Mouse (Mus musculus) intestine, postnatal 0 days (tissue): Measurements from ENCODE around the gene Ighmbp2. TPM values are rescaled to one million over a fixed set of nuclear protein-coding genes. Genes with fewer than 3 reads are reported as not detected.

Experiments
- ATAC-seq: fragments of 200-750 bp; cut with Nextera tagmentation; 2 replicates; pipeline ENCODE4 v1.8.0; 2017; ENCODE audit warnings: mild to moderate bottlenecking, moderate TSS enrichment, moderate library complexity
- H3K27ac ChIP-seq: fragments of 300-500 bp; sonication (generic); 2 replicates; pipeline ENCODE4 v1.5.1; 2014; ENCODE audit warnings: mild to moderate bottlenecking, low read depth, low read length, moderate library complexity
- H3K27me3 ChIP-seq: fragments of 300-500 bp; sonication (generic); replicated peaks from 2 replicates; pipeline ENCODE4 v1.6.1; 2014; ENCODE audit warnings: low read length, mixed read lengths; ENCODE audit not compliant: control insufficient read depth, insufficient read depth
- H3K36me3 ChIP-seq: fragments of 300-500 bp; sonication (generic); 2 replicates; pipeline ENCODE4 v1.6.1; 2014; ENCODE audit warnings: mild to moderate bottlenecking, moderate library complexity; ENCODE audit not compliant: control insufficient read depth, insufficient read depth
- H3K4me1 ChIP-seq: fragments of 300-500 bp; sonication (generic); replicated peaks from 2 replicates; pipeline ENCODE4 v1.6.1; 2014; ENCODE audit warnings: antibody characterized with exemption, low read length, mixed read lengths; ENCODE audit not compliant: control insufficient read depth, insufficient read depth
- H3K4me2 ChIP-seq: fragments of 300-500 bp; sonication (generic); replicated peaks from 2 replicates; pipeline ENCODE4 v1.6.1; 2014; ENCODE audit warnings: low read depth, mild to moderate bottlenecking, moderate library complexity
- H3K4me3 ChIP-seq: fragments of 300-500 bp; sonication (generic); 2 replicates; pipeline ENCODE4 v1.5.1; 2014; ENCODE audit warnings: low read depth, low read length
- H3K9ac ChIP-seq: fragments of 300-500 bp; sonication (generic); 2 replicates; pipeline ENCODE4 v1.6.1; 2014; ENCODE audit warnings: mild to moderate bottlenecking, low read depth, low read length
- H3K9me3 ChIP-seq: fragments of 300-500 bp; sonication (generic); 2 replicates; pipeline ENCODE4 v1.6.1; 2016; ENCODE audit warnings: mixed run types; ENCODE audit not compliant: control insufficient read depth
- CTCF ChIP-seq: sonication (generic); IDR thresholded peaks from 2 replicates; pipeline ENCODE4 v1.5.1; 2016; ENCODE audit warnings: low read depth, mild to moderate bottlenecking, control low read depth, antibody characterized with exemption, moderate library complexity
- WGBS: fragments of 180-500 bp; shearing (Covaris S2); extraction: QIAGEN DNeasy Blood & Tissue Kit; methylation state at CpG from one replicate; pipeline ENCODE4 v1.1.7; 2014; 5-methylcytosine and 5-hydroxymethylcytosine counted together
- polyA plus RNA-seq: library from polyadenylated mRNA; unstranded; fragments of >200 nt; fragmentation: Nextera tagmentation; extraction: Ambion mirVana; gene quantifications from 2 replicates; pipeline ENCODE4 v1.2.1, GENCODE M21; 2015

Ighmbp2 gene
- polyA plus RNA-seq = 3.2 and 3.7 TPM in 2 replicates

GRCm38 (mm10) chr19:3282572-3283467 lies at the start of gene Ighmbp2, which contains the start of gene Mrpl21:
TSS of gene Ighmbp2 (minus strand) at chr19:3283017.
TSS of gene Mrpl21 (plus strand) at chr19:3282901.
- WGBS = under 1% methylated on average over 49 of the region's 49 CpGs
- no peaks in the 10 kb centered on the region for H3K27me3 ChIP-seq
- peak within 1 kb of the TSS; percentile 88 for H3K4me2 ChIP-seq
- H3K9me3 ChIP-seq = no peaks in the 10 kb centered on the region
- peak within 1 kb of the TSS; percentile 95 for H3K4me3 ChIP-seq
- ATAC-seq = peak; percentile 89
- peaks cover 42% of the 10 kb centered on the region for H3K36me3 ChIP-seq
- H3K9ac ChIP-seq = peak within 1 kb of the TSS; percentile 84
- H3K27ac ChIP-seq = peak within 1 kb of the TSS; percentile 60
- TF ChIP-seq CTCF = peak; percentile 2; the same call in 1 of the 2 replicates
- H3K4me1 ChIP-seq = no peaks in the 10 kb centered on the region

GRCm38 (mm10) chr19:3326479-3327047 lies 43.7 kb upstream of the Ighmbp2 start:
- H3K27me3 ChIP-seq = no peaks in the 10 kb centered on the region
- no peak overlapping the region for H3K9ac ChIP-seq
- no peaks in the 10 kb centered on the region for H3K36me3 ChIP-seq
- 0 out of 2 replicates have a peak overlapping the region, but pooled peaks have one; percentile 92 for H3K27ac ChIP-seq
- H3K4me3 ChIP-seq = no peak overlapping the region; the same call in 1 of the 2 replicates
- WGBS = 72% methylated on average over 12 of the region's 12 CpGs
- H3K4me2 ChIP-seq = peak overlapping the region; percentile 94; the same call in 1 of the 2 replicates
- no peaks in the 10 kb centered on the region for H3K9me3 ChIP-seq
- no peak for ATAC-seq
- peaks cover 24% of the 10 kb centered on the region; the same call in 1 of the 2 replicates for H3K4me1 ChIP-seq
- TF ChIP-seq CTCF = no peak

- 28% methylated on average over 15 of the region's 15 CpGs for WGBS
- Histone ChIP-seq H3K4me1 (peaks cover 29% of the 10 kb centered on the region), H3K9me3 (no peaks in the 10 kb centered on the region), H3K4me2 (peak overlapping the region; percentile 94), H3K27me3 (no peaks in the 10 kb centered on the region), H3K27ac (peak overlapping the region; percentile 92), H3K4me3 (peak overlapping the region; percentile 83), H3K36me3 (no peaks in the 10 kb centered on the region), H3K9ac (peak overlapping the region; percentile 86)
- no peak for TF ChIP-seq CTCF
- ATAC-seq = no peak
Measured at GRCm38 (mm10) chr19:3325771-3326478, 43.1 kb upstream of the Ighmbp2 start.

- under 1% methylated on average over 59 of the region's 59 CpGs for WGBS
- Histone ChIP-seq H3K9me3 (no peaks in the 10 kb centered on the region), H3K4me1 (peaks cover 29% of the 10 kb centered on the region), H3K9ac (peak overlapping the region; percentile 86), H3K27me3 (no peaks in the 10 kb centered on the region), H3K36me3 (no peaks in the 10 kb centered on the region), H3K4me2 (peak overlapping the region; percentile 94), H3K27ac (peak overlapping the region; percentile 92), H3K4me3 (peak overlapping the region; percentile 83)
- TF ChIP-seq CTCF = no peak
- peak; percentile 77 for ATAC-seq
Measured at GRCm38 (mm10) chr19:3324931-3325711, 42.3 kb upstream of the Ighmbp2 start.

- no peaks in the 10 kb centered on the region for H3K36me3 ChIP-seq
- H3K27me3 ChIP-seq = no peaks in the 10 kb centered on the region
- H3K4me1 ChIP-seq = peaks cover 23% of the 10 kb centered on the region
- H3K4me2 ChIP-seq = peak overlapping the region; percentile 94
- H3K9me3 ChIP-seq = no peaks in the 10 kb centered on the region
- TF ChIP-seq CTCF = no peak
- 4% methylated on average over 17 of the region's 17 CpGs for WGBS
- peak overlapping the region; percentile 92 for H3K27ac ChIP-seq
- ATAC-seq = no peak
- H3K9ac ChIP-seq = peak overlapping the region; percentile 86
- H3K4me3 ChIP-seq = peak overlapping the region; percentile 83
Measured at GRCm38 (mm10) chr19:3324271-3324811, 41.5 kb upstream of the Ighmbp2 start.
